Mouse (Mus musculus) forebrain, postnatal 0 days (tissue): ENCODE measurements around the gene Gimap4. TPM values are rescaled to one million over a fixed set of nuclear protein-coding genes. Genes with fewer than 3 reads are reported as not detected.

Source experiments
- ATAC-seq: fragments of 200-750 bp; cut with Nextera tagmentation; 2 replicates; pipeline ENCODE4 v1.8.0; 2017; ENCODE audit warnings: mild to moderate bottlenecking, moderate library complexity
- DNase-seq: peaks from one replicate; pipeline ENCODE4 v3.0.0-alpha.2; 2015
- H3K27ac ChIP-seq: fragments of 300-500 bp; sonication (generic); 2 replicates; pipeline ENCODE4 v1.5.1; 2014; ENCODE audit warnings: low read depth, mild to moderate bottlenecking, antibody characterized with exemption, low read length, moderate library complexity, mixed read lengths
- H3K27me3 ChIP-seq: fragments of 300-500 bp; sonication (generic); 2 replicates; pipeline ENCODE4 v1.6.1; 2014; ENCODE audit warnings: mild to moderate bottlenecking, low read length, mixed read lengths; ENCODE audit not compliant: insufficient read depth
- H3K36me3 ChIP-seq: fragments of 300-500 bp; sonication (generic); 2 replicates; pipeline ENCODE4 v1.6.1; 2014; ENCODE audit warnings: mild to moderate bottlenecking, moderate library complexity; ENCODE audit not compliant: insufficient read depth
- H3K4me1 ChIP-seq: fragments of 300-500 bp; sonication (generic); 2 replicates; pipeline ENCODE4 v1.6.1; 2014; ENCODE audit warnings: antibody characterized with exemption; ENCODE audit not compliant: insufficient read depth
- H3K4me2 ChIP-seq: fragments of 300-500 bp; sonication (generic); 2 replicates; pipeline ENCODE4 v1.6.1; 2014; ENCODE audit warnings: low read depth, mild to moderate bottlenecking, moderate library complexity
- H3K4me3 ChIP-seq: fragments of 300-500 bp; sonication (generic); 2 replicates; pipeline ENCODE4 v1.5.1; 2014; ENCODE audit warnings: low read depth, low read length, mixed read lengths
- H3K9ac ChIP-seq: fragments of 300-500 bp; sonication (generic); 2 replicates; pipeline ENCODE4 v1.6.1; 2014; ENCODE audit warnings: mild to moderate bottlenecking
- H3K9me3 ChIP-seq: fragments of 300-500 bp; sonication (generic); 2 replicates; pipeline ENCODE4 v1.6.1; 2016; ENCODE audit warnings: low read length
- CTCF ChIP-seq: sonication (generic); IDR thresholded peaks from 2 replicates; pipeline ENCODE4 v1.5.1; 2016; ENCODE audit warnings: antibody characterized with exemption, control low read depth, low read depth
- WGBS: fragments of 180-500 bp; shearing (Covaris S2); extraction: QIAGEN DNeasy Blood & Tissue Kit; methylation state at CpG from one replicate; pipeline ENCODE4 v1.1.7; 2014; 5-methylcytosine and 5-hydroxymethylcytosine counted together
- polyA plus RNA-seq: library from polyadenylated mRNA; unstranded; fragments of >200 nt; fragmentation: Nextera tagmentation; extraction: Ambion mirVana; gene quantifications from 2 replicates; pipeline ENCODE4 v1.2.1, GENCODE M21; 2015
- total RNA-seq: library from RNA; depleted of rRNA; stranded (reverse); fragments of >200 nt; gene quantifications from 2 replicates; pipeline ENCODE4 v1.2.3, GENCODE M21; 2014

Gene Gimap4
- total and polyA plus RNA-seq, 2 experiments from 2014 or later: 0.48 to 0.52 TPM

DNA sequence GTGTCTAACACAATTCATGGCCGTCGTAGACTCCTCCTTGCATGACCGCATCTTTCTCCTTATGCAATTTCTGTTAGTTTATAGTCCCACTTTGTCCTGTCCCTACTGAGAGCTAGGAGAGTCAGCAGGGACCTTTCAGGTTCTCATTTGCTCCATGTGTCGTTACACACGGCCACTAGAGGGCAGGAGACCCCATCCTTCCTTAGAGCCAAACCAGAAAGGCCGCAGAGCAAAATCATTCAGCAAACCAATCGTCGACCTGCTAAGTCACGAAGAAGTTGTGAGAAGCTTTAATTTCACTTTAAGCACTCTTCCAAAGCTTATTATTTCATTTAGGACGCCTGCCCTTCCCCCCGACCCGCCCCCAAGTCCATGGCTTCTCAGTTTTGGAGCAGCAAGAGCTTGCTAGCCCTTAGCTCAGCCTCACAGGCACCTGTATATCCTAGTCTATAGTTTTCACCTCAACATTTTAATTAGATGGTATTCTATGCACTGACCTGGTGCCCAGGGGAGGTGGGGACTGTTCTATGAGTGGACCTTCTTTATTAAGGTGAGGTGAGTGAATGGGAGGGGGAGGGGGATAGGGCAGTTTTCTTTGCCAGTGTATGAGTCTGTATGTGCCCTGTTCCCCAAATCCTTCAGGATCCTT, 38.6 kb upstream of the Gimap4 start:
- peak; percentile 77 for DNase-seq
- TF ChIP-seq CTCF: peak; percentile 87
- ATAC-seq: peak; percentile 53; the same call in 1 of the 2 replicates

DNA sequence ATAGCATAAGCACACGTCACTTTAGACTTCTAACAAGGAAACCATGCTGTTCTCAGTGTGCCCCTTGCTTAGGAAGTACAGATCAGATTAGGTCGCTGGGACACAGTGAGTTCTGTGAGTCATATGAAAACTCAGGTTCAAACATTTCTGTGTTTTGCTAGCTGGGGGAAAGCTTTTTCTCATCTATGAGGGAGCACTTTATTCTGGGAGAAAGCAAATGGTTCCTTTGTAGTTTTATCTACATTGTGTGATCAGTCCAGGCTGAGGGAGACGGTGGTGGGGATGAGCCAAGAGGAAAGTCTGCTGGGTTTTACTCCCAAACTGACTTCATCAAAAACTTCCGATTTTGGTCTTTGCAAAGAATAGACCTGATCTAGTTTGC, 38.0 kb upstream of the Gimap4 start:
- no peak for ATAC-seq
- Histone ChIP-seq H3K36me3 (no peaks in the 10 kb centered on the region), H3K27ac (no peak overlapping the region), H3K27me3 (no peaks in the 10 kb centered on the region), H3K9me3 (no peaks in the 10 kb centered on the region), H3K4me3 (no peak overlapping the region), H3K9ac (no peak overlapping the region), H3K4me1 (no peaks in the 10 kb centered on the region), H3K4me2 (no peak overlapping the region)
- WGBS: 85% methylated on average over 4 of the region's 4 CpGs
- DNase-seq: no peak
- no peak for TF ChIP-seq CTCF

More for the DNA sequence above, 38.6 kb upstream of the Gimap4 start:
- H3K4me1 ChIP-seq: no peaks in the 10 kb centered on the region
- H3K27ac ChIP-seq: no peak overlapping the region
- no peaks in the 10 kb centered on the region for H3K9me3 ChIP-seq
- no peaks in the 10 kb centered on the region for H3K36me3 ChIP-seq
- H3K4me3 ChIP-seq: no peak overlapping the region
- no peak overlapping the region for H3K9ac ChIP-seq
- WGBS: 13% methylated on average over 12 of the region's 12 CpGs
- no peaks in the 10 kb centered on the region for H3K27me3 ChIP-seq
- no peak overlapping the region for H3K4me2 ChIP-seq

DNA sequence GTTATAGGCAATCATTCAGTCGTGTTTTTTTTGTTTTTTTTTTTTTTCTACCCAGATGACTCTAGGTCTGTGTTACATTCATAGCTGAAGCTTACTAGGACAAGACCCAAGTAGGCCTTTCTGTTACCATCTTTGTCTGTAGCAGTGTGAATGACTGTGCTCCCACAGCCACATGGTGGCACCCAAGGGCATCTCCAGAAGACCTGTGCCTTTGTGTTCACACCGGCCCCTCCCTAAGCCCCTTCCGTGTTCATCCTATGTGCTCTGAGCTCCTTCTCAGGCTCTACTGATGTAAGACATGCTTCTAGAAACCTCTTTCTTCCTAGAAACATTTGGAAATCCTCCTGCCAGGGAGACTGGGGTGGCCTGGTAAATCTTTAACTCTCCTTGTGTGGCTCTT, 37.4 kb upstream of the Gimap4 start, which contains the start of gene Gimap8:
Gimap8 (plus strand) TSS at position 240 of the 400 bp plus-strand sequence.
- no peak for DNase-seq
- H3K9ac ChIP-seq: no peak within 1 kb of the TSS
- no peaks in the 10 kb centered on the region for H3K9me3 ChIP-seq
- no peaks in the 10 kb centered on the region for H3K4me1 ChIP-seq
- ATAC-seq: no peak
- TF ChIP-seq CTCF: peak; percentile 46
- H3K36me3 ChIP-seq: no peaks in the 10 kb centered on the region
- 41% methylated on average over 3 of the region's 3 CpGs for WGBS
- no peak within 1 kb of the TSS for H3K4me3 ChIP-seq
- no peaks in the 10 kb centered on the region for H3K27me3 ChIP-seq
- H3K4me2 ChIP-seq: no peak within 1 kb of the TSS
- H3K27ac ChIP-seq: no peak within 1 kb of the TSS

DNA sequence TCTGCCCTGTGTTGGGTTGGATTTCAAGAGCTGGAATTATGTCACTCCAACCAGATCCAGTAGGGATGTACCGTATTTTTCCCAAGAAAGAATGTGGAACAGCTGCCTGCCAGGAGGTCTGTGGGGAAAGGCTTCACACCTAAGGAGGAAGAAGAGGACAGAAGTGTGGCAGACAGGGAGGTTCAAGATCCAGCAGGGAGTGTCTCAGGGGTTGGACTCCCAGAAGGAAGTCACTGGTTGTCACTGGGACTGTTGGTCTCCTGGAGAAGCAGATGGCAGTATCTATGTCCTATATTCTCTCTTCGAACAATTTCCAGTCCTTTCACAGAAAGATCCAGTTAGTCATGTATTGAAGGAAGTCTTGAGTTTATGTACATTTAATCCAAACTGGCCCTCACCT, 36.7 kb upstream of the Gimap4 start:
- no peak for DNase-seq
- H3K9me3 ChIP-seq: no peaks in the 10 kb centered on the region
- no peak overlapping the region for H3K4me3 ChIP-seq
- ATAC-seq: no peak
- no peaks in the 10 kb centered on the region for H3K36me3 ChIP-seq
- no peak overlapping the region for H3K27ac ChIP-seq
- no peaks in the 10 kb centered on the region for H3K27me3 ChIP-seq
- 91% methylated on average over 2 of the region's 2 CpGs for WGBS
- TF ChIP-seq CTCF: no peak
- H3K9ac ChIP-seq: no peak overlapping the region
- H3K4me1 ChIP-seq: no peaks in the 10 kb centered on the region
- no peak overlapping the region for H3K4me2 ChIP-seq

DNA sequence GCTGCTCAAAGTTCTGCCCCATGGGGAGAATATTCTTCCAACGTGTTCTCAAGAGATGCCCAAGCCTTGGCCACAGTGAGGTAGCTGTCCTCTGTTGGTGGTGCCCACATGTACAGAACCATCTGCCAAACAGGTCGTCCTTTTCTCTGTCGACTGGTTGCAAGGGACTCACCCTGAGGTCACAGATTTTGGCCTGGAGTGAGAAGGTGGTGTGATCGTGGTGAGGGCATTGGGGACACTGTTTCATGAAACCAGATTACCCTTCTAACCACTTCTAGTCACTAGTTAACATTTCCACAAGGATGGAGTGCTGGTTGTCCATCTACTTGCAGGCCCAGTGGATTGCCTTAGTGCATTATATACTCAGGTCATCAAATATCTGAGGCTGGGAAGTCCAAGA, 35.6 kb upstream of the Gimap4 start:
- no peaks in the 10 kb centered on the region for H3K9me3 ChIP-seq
- H3K27ac ChIP-seq: no peak overlapping the region
- TF ChIP-seq CTCF: no peak
- H3K9ac ChIP-seq: no peak overlapping the region
- no peak overlapping the region for H3K4me3 ChIP-seq
- H3K36me3 ChIP-seq: no peaks in the 10 kb centered on the region
- no peak for DNase-seq
- ATAC-seq: no peak
- H3K4me2 ChIP-seq: no peak overlapping the region
- 87% methylated on average over 4 of the region's 4 CpGs for WGBS
- no peaks in the 10 kb centered on the region for H3K4me1 ChIP-seq
- no peaks in the 10 kb centered on the region for H3K27me3 ChIP-seq

DNA sequence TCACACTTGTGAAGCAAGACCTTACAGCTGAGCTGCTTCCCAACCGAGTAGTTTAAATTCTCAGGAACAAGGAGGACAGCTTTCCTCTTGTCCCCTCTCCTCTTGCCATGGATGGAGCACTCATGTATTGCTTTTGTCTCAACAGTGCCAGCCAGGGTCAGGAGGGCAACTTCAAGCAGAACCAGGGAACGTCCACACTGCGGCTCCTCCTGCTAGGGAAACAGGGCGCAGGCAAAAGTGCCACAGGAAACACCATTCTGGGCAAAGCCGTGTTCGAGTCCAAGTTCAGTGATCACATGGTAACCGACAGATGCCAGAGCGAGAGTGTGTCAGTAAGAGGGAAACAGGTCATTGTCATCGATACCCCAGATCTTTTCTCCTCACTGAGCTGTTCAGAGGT, 34.3 kb upstream of the Gimap4 start:
- Histone ChIP-seq H3K4me1 (no peaks in the 10 kb centered on the region), H3K27ac (no peak overlapping the region), H3K36me3 (no peaks in the 10 kb centered on the region), H3K27me3 (no peaks in the 10 kb centered on the region), H3K9me3 (no peaks in the 10 kb centered on the region), H3K9ac (no peak overlapping the region), H3K4me3 (no peak overlapping the region), H3K4me2 (no peak overlapping the region)
- 88% methylated on average over 9 of the region's 9 CpGs for WGBS
- TF ChIP-seq CTCF: no peak
- no peak for ATAC-seq
- no peak for DNase-seq

DNA sequence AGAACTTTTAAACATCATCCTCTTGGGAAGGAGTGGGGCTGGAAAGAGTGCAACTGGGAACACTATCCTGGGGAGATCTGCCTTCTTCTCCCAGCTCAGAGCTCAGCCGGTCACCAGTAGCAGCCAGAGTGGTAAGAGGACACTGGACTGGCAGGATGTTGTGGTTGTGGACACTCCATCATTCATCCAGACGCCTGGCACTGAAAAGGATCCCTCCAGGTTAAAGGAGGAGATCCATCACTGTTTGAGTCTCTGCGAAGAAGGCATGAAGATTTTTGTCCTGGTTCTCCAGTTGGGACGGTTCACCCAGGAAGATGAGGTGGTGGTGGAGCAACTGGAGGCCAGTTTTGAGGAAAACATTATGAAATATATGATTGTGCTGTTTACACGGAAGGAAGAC, 25.6 kb upstream of the Gimap4 start:
- Histone ChIP-seq H3K27ac (no peak overlapping the region), H3K9ac (no peak overlapping the region), H3K4me2 (no peak overlapping the region), H3K27me3 (no peaks in the 10 kb centered on the region), H3K36me3 (no peaks in the 10 kb centered on the region), H3K4me3 (no peak overlapping the region), H3K9me3 (no peaks in the 10 kb centered on the region), H3K4me1 (no peaks in the 10 kb centered on the region)
- ATAC-seq (no peak), DNase-seq (no peak)
- 85% methylated on average over 5 of the region's 5 CpGs for WGBS
- TF ChIP-seq CTCF: no peak
